Mouse (Mus musculus): ENCODE results near the gene Lamtor2.

Gene Lamtor2

GRCm38 (mm10) chr3:88526157-88527131, 26.4 kb downstream of the Lamtor2 start:
- DNase-seq (ENCODE audit: low spot score) = peak; percentile 94

- peak; percentile 25 for DNase-seq (ENCODE audit: low spot score)
These were observed 27.9 kb downstream of the Lamtor2 start for GRCm38 (mm10) chr3:88525021-88525420.

GRCm38 (mm10) chr3:88523027-88523426, 29.8 kb downstream of the Lamtor2 start:
- DNase-seq (ENCODE audit: low spot score) = no peak

GRCm38 (mm10) chr3:88521803-88522331, 31.0 kb downstream of the Lamtor2 start:
- peak; percentile 82 for DNase-seq (ENCODE audit: low spot score)

- DNase-seq (ENCODE audit: low spot score) = no peak
These were observed 31.7 kb downstream of the Lamtor2 start for GRCm38 (mm10) chr3:88521156-88521555.

- no peak for DNase-seq (ENCODE audit: low spot score)
These were observed 32.8 kb downstream of the Lamtor2 start for GRCm38 (mm10) chr3:88520078-88520477.

- DNase-seq (ENCODE audit: low spot score) = no peak
These were observed 34.5 kb downstream of the Lamtor2 start for GRCm38 (mm10) chr3:88518411-88518810.

- no peak for DNase-seq (ENCODE audit: low spot score)
These were observed 36.5 kb downstream of the Lamtor2 start for GRCm38 (mm10) chr3:88516407-88516806.

GRCm38 (mm10) chr3:88515095-88515386, 37.8 kb downstream of the Lamtor2 start:
- DNase-seq (ENCODE audit: low spot score) = no peak

GRCm38 (mm10) chr3:88514231-88515094, 38.4 kb downstream of the Lamtor2 start:
- no peak for DNase-seq (ENCODE audit: low spot score)

- DNase-seq (ENCODE audit: low spot score) = no peak
These were observed 39.2 kb downstream of the Lamtor2 start for GRCm38 (mm10) chr3:88513546-88514115.

GRCm38 (mm10) chr3:88512896-88513545, 39.9 kb downstream of the Lamtor2 start:
- DNase-seq (ENCODE audit: low spot score) = peak; percentile 72

GRCm38 (mm10) chr3:88512141-88512895, 40.6 kb downstream of the Lamtor2 start:
- DNase-seq (ENCODE audit: low spot score) = peak; percentile 86

GRCm38 (mm10) chr3:88511559-88511958, 41.3 kb downstream of the Lamtor2 start:
- DNase-seq (ENCODE audit: low spot score) = no peak

GRCm38 (mm10) chr3:88510421-88511289, 42.2 kb downstream of the Lamtor2 start:
- DNase-seq (ENCODE audit: low spot score) = peak; percentile 20

- DNase-seq (ENCODE audit: low spot score) = peak; percentile 98
These were observed 43.0 kb downstream of the Lamtor2 start, which contains the start of gene Lmna for GRCm38 (mm10) chr3:88509692-88510420. Gene Lmna, minus strand, starts transcription at chr3:88509956.

- no peak for DNase-seq (ENCODE audit: low spot score)
These were observed 43.6 kb downstream of the Lamtor2 start for GRCm38 (mm10) chr3:88509250-88509649.

GRCm38 (mm10) chr3:88505765-88506164, 47.1 kb downstream of the Lamtor2 start:
- DNase-seq (ENCODE audit: low spot score) = no peak

- DNase-seq (ENCODE audit: low spot score) = no peak
These were observed 47.8 kb downstream of the Lamtor2 start for GRCm38 (mm10) chr3:88505081-88505480.
